Mouse (Mus musculus) ovary, postnatal 14 days (tissue): ENCODE measurements around the gene Cse1l.

Experiments
- DNase-seq: peaks from one replicate; pipeline ENCODE4 v3.0.0; 2022; ENCODE audit warnings: low spot score

Cse1l gene

DNA sequence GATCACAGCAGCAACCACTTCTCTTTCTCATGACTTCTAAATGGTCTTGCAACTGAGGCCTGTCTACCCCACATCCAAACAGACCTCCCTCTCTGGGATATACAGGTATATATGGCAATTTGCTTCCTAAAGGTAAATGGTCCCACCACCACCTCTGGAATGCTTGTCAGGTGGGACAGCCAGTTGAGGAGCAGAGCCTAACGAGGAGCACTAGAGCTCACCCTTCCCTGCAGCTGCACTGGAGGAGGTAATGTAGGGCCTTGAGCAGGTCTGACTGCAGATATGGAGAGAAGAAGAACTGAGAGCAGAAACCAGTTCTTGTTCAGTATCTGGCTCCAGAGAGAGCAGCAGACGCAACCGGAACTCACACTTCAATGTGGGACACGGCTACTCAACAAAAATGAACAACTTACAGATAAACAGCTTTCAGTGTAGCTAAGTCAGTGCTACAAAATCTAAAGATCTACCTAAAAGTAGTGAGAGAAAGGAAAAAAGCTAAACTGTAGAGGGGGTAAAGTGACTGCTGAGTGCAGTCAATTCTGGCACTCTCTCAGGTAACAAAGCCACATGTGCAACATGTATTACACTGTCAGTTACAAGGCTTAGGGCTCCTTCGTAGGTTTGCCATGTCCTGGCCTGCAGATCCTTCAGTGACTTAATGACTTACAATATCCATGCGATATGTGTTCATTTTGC, 68.5 kb downstream of the Cse1l start:
- DNase-seq, result no peak

- DNase-seq, result no peak
Measured at GRCm38 (mm10) chr2:166976356-166976755, 70.5 kb downstream of the Cse1l start.

DNA sequence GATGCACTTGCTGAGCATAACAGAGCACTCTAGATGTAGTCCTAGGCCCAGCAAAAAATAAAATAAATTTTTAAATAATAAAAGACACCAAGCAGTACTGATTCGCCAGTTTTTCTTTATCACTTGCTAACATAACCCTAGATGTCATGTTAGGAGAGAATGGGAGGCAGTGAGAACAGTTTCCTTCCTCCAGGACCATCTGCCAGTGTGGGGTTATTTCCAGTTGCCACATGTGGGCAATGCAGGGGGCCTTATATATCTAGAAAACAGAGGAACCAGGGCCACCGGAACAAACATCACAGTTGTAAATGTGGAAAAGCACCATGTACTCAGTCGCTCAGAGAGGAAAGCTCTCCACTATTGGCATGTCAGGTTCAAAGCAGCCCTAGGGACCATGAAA, 71.7 kb downstream of the Cse1l start:
- no peak for DNase-seq

DNA sequence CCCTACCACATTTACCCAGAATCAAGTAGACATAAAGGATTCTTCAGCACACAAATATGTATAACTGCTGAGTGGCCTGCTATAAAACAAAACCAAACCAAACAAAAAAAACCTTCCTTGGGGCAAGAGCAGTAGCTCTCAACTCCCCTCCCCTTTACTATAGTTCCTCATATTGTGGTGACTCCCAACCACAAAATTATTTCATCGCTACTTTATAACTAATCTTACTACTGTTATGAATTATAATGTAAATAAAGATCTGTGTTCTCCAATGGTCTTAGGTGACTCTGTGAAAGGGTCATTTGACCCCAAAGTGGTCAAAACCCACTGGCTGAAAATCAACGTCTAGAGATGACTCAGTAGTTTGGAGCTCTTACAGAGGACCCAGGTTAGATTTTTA, 74.3 kb downstream of the Cse1l start:
- DNase-seq, result no peak

DNA sequence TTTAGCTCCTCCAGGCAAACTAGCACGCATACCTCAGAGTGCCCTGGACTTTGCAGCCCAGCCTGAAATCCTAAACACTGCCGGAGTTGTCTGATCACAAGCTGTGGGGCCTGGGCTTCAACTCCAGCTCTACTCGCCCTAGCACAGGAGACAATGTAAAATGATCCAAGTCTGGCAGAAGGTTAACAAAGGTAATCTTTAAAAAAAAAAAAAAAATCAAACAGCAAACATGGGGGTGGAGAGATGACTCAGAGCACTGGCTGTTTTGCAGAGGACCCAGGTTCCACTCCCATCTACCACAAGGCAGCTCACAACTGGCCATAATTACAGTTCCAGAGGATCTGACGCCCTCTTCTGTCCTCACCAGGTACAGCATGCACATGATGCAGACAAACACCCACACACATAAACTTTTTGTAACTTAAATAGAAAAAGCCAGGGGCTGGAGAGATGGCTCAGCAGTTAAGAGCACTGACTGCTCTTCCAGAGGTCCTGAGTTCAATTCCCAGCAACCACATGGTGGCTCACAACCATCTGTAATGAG, 77.6 kb downstream of the Cse1l start:
- DNase-seq, result no peak

DNA sequence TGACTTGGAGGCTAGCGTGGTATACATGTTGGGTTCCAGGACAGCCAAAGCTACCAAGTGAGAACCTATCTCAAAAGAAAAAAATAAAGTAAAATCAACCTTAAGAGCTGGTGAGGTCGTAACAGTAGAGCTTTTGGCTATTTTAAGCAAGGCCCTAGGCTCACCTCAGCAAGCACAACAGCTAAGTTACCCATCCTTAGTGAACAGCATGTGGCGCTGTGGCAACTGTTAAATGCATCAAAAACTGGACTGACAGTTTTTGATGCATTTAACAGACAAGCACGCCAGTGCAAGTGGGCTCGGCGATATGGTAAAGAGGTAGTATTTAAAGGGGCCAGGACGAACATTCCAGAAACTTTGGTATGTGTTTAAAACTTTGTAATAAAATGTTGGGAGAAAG, 85.0 kb downstream of the Cse1l start:
- DNase-seq, result no peak

- no peak for DNase-seq
Measured at GRCm38 (mm10) chr2:166991945-166992344, 86.1 kb downstream of the Cse1l start.

GRCm38 (mm10) chr2:166995021-166995795, 89.4 kb downstream of the Cse1l start:
- no peak for DNase-seq
